ENCODE assay signal across 21 mouse cellular contexts in the genomic region with DNA sequence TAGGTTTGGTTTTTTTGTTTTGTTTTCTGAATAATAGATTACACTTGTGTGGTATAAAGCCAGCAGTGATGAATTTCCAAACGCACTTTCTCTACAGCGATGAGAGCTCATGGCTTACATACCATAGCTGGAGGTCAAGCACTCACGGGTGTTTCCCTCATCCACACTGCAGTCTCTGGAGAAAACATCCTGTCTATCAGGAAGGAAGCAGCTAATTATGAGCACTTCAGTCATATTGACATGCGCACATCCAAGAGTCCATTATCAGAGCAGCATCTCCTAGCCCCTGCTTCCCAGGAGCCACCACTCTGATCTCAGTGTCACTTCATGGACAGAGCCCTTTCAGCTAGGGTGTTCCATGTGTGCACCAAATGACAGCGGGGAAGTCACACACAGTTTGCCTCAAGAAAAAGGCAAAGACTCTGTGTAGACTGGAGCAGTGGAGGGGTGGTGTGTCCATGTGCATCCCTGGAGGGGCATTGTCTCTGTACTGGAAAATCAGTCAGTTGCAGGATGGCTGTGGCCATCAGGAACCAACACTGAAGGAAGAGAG. TPM values are rescaled to one million over a fixed set of nuclear protein-coding genes. Genes with fewer than 3 reads are reported as not detected.
DNase-seq lines count a peak whose midpoint lies in the region; ATAC-seq and TF ChIP-seq lines count a peak whose summit lies in the region.
"Had no signal": no experiment of that assay in that cellular context is flagged by ENCODE, and none has a peak within 500 bp of the region (broad histone marks: within the 10 kb centered on the region; RNA-seq: fewer than 3 reads in every experiment).

No protein-coding gene starts in this region.

- H3K9me3 ChIP-seq in liver, embryonic 11.5 days (ENCODE audit: control insufficient read depth, low read length) = no peaks in the 10 kb centered on the region
- no peaks in the 10 kb centered on the region for H3K9me3 ChIP-seq in lung, embryonic 16.5 days (ENCODE audit: control insufficient read depth, low read length)
- H3K9me3 ChIP-seq: embryonic facial prominence, embryonic 12.5 days; forebrain, embryonic 12.5 days; heart, embryonic 10.5 days; hindbrain, embryonic 13.5 days had no signal

- peak overlapping the region; percentile 4; the same call in 1 of the 2 replicates for H3K27ac ChIP-seq in liver, adult 2 months (replicated peaks; ENCODE audit: insufficient read depth, low read depth, low read length)
- no peak overlapping the region for H3K27ac ChIP-seq in liver, embryonic 11.5 days (ENCODE audit: low read depth, low read length)
- H3K27ac ChIP-seq in lung, embryonic 16.5 days (ENCODE audit: low read length) = peak overlapping the region; percentile 65
- H3K27ac ChIP-seq in testis, adult 2 months (ENCODE audit: control insufficient read depth, insufficient read depth, low read depth, low read length) = peak overlapping the region; percentile 81
- H3K27ac ChIP-seq: embryonic facial prominence, embryonic 12.5 days; forebrain, embryonic 12.5 days; heart, embryonic 10.5 days; hindbrain, embryonic 13.5 days had no signal

- H3K4me3 ChIP-seq in liver, adult 2 months (ENCODE audit: insufficient read depth, low read depth, low read length) = no peak overlapping the region
- no peak overlapping the region for H3K4me3 ChIP-seq in liver, embryonic 11.5 days (ENCODE audit: low read depth, low read length)
- no peak overlapping the region for H3K4me3 ChIP-seq in lung, embryonic 16.5 days (ENCODE audit: low read length)
- no peak overlapping the region for H3K4me3 ChIP-seq in testis, adult 2 months (ENCODE audit: control insufficient read depth, low read depth, low read length)
- H3K4me3 ChIP-seq: embryonic facial prominence, embryonic 12.5 days; forebrain, embryonic 12.5 days; heart, embryonic 10.5 days; hindbrain, embryonic 13.5 days had no signal

- no peak overlapping the region for H3K4me2 ChIP-seq in liver, embryonic 11.5 days
- H3K4me2 ChIP-seq in lung, embryonic 16.5 days (ENCODE audit: low read depth, low read length) = no peak overlapping the region
- H3K4me2 ChIP-seq: embryonic facial prominence, embryonic 12.5 days; forebrain, embryonic 12.5 days; hindbrain, embryonic 13.5 days had no signal

- H3K27me3 ChIP-seq in liver, adult 2 months (ENCODE audit: control insufficient read depth, insufficient read depth, low read length) = no peaks in the 10 kb centered on the region
- H3K27me3 ChIP-seq in liver, embryonic 11.5 days (replicated peaks; ENCODE audit: control insufficient read depth, insufficient read depth, low read length) = no peaks in the 10 kb centered on the region
- H3K27me3 ChIP-seq in lung, embryonic 16.5 days (ENCODE audit: control insufficient read depth, insufficient read depth, low read depth, low read length) = no peaks in the 10 kb centered on the region
- H3K27me3 ChIP-seq in testis, adult 2 months (ENCODE audit: control insufficient read depth, insufficient read depth, low read length) = no peaks in the 10 kb centered on the region
- H3K27me3 ChIP-seq: CH12.LX; embryonic facial prominence, embryonic 12.5 days; forebrain, embryonic 12.5 days; hindbrain, embryonic 13.5 days; Patski had no signal

- no peak for ATAC-seq in liver, embryonic 11.5 days (replicated peaks; ENCODE audit: low FRiP score)
- ATAC-seq in lung, embryonic 16.5 days (ENCODE audit: low read depth) = peak; percentile 64
- ATAC-seq: activated CD4-positive, CD25-positive, alpha-beta regulatory T cell, adult 4 months; forebrain, postnatal 0 days; Patski had no signal

- peaks cover 15% of the 10 kb centered on the region for H3K36me3 ChIP-seq in liver, adult 2 months (ENCODE audit: control insufficient read depth, insufficient read depth, low read length)
- H3K36me3 ChIP-seq in liver, embryonic 11.5 days (ENCODE audit: control insufficient read depth, insufficient read depth, low read length) = peaks cover 14% of the 10 kb centered on the region
- H3K36me3 ChIP-seq in lung, embryonic 16.5 days (ENCODE audit: control insufficient read depth, insufficient read depth, low read length) = peaks cover 30% of the 10 kb centered on the region
- no peaks in the 10 kb centered on the region for H3K36me3 ChIP-seq in testis, adult 2 months (ENCODE audit: control insufficient read depth, insufficient read depth, low read length)

- no peak for TF ChIP-seq POLR2A in liver, adult 2 months (IDR thresholded peaks at IDR 0.05; ENCODE audit: extremely low read depth, insufficient read depth, low read length)
- TF ChIP-seq POLR2A in testis, adult 2 months (IDR thresholded peaks at IDR 0.05; ENCODE audit: control insufficient read depth, low read depth, low read length) = no peak

- 72% methylated on average over 5 of the region's 5 CpGs for WGBS in liver, adult 2 months
- WGBS in liver, embryonic 11.5 days = 86% methylated on average over 5 of the region's 5 CpGs
- WGBS in lung, embryonic 16.5 days = 68% methylated on average over 5 of the region's 5 CpGs

- H3K9ac ChIP-seq in liver, adult 2 months (ENCODE audit: low read depth, low read length) = no peak overlapping the region
- H3K9ac ChIP-seq in liver, embryonic 11.5 days (ENCODE audit: low read depth, low read length) = no peak overlapping the region
- H3K9ac ChIP-seq in lung, embryonic 16.5 days (ENCODE audit: low read length) = no peak overlapping the region
- H3K9ac ChIP-seq: embryonic facial prominence, embryonic 12.5 days; forebrain, embryonic 12.5 days; forebrain, postnatal 0 days; hindbrain, embryonic 13.5 days had no signal

- no peaks in the 10 kb centered on the region for H3K79me2 ChIP-seq in liver, adult 2 months (ENCODE audit: control insufficient read depth, insufficient read depth, low read length)

- no peaks in the 10 kb centered on the region for H3K4me1 ChIP-seq in liver, adult 2 months (ENCODE audit: control insufficient read depth, insufficient read depth, low read length)
- H3K4me1 ChIP-seq in liver, embryonic 11.5 days (replicated peaks; ENCODE audit: control insufficient read depth, insufficient read depth, low read length) = no peaks in the 10 kb centered on the region
- H3K4me1 ChIP-seq in lung, embryonic 16.5 days (replicated peaks; ENCODE audit: control insufficient read depth, insufficient read depth, low read length) = no peaks in the 10 kb centered on the region
- peaks cover 5% of the 10 kb centered on the region; the same call in 1 of the 2 replicates for H3K4me1 ChIP-seq in testis, adult 2 months (ENCODE audit: control insufficient read depth, insufficient read depth, low read length)
- H3K4me1 ChIP-seq: embryonic facial prominence, embryonic 12.5 days; forebrain, embryonic 12.5 days; heart, embryonic 10.5 days; hindbrain, embryonic 13.5 days had no signal

- no peak for TF ChIP-seq CTCF in liver, adult 2 months (IDR thresholded peaks at IDR 0.05; ENCODE audit: low read depth, low read length)
- TF ChIP-seq CTCF in testis, adult 2 months (IDR thresholded peaks at IDR 0.05; ENCODE audit: control insufficient read depth, insufficient read depth, insufficient replicate concordance, low read depth, low read length) = no peak

- DNase-seq in liver, adult 2 months (ENCODE audit: extremely low read depth, low read depth, low spot score) = no peak
- no peak for DNase-seq in liver, embryonic 11.5 days (ENCODE audit: low spot score)
- no peak for DNase-seq in lung, postnatal 25 days (ENCODE audit: low spot score)
- no peak for DNase-seq in testis, postnatal 14 days (ENCODE audit: low spot score)
- DNase-seq in layer of hippocampus, postnatal 14 days (ENCODE audit: low spot score in 2 of 2) = no peak
- DNase-seq: adrenal gland, postnatal 14 days; cerebellum, adult 11-12 months; cerebellum, adult 9-10 months; cerebellum, postnatal 25 days; forebrain, postnatal 0 days; gastrocnemius, postnatal 14 days; heart, postnatal 14 days had no signal

RNA-seq across cellular contexts. Expression of a gene that starts 29.2 kb away (rescaled TPM):
- 3.8 and 5.3 TPM in 2 replicates for total RNA-seq in liver, adult 2 months (2014; rRNA removed)
- 1.6 and 1.9 TPM in 2 replicates for polyA plus RNA-seq in liver, adult 2 months (2012; rRNA removed)
- 12.4 and 15.9 TPM in 2 replicates for polyA plus RNA-seq in liver, embryonic 11.5 days (2014; fragmentation: Nextera tagmentation; extraction: Ambion mirVana)
- 16.7 and 20.4 TPM in 2 replicates for polyA plus RNA-seq in lung, embryonic 16.5 days (2015; fragmentation: Nextera tagmentation; extraction: Ambion mirVana)
- 16.2 and 16.6 TPM in 2 replicates for polyA plus RNA-seq in testis, adult 2 months (2012; rRNA removed)
- total RNA-seq in layer of hippocampus, postnatal 14 days (2021) = 10 to 100 TPM; 30.2 to 34.9 TPM

RNA-seq across cellular contexts. Expression of a gene that starts 53.7 kb away (rescaled TPM):
- not detected in 2 replicates for total RNA-seq in liver, adult 2 months (2014; rRNA removed)
- polyA plus RNA-seq in liver, adult 2 months (2012; rRNA removed) = not detected in 2 replicates
- 0.11 TPM in 1 of 2 replicates, not detected in the other for polyA plus RNA-seq in liver, embryonic 11.5 days (2014; fragmentation: Nextera tagmentation; extraction: Ambion mirVana)
- polyA plus RNA-seq in lung, embryonic 16.5 days (2015; fragmentation: Nextera tagmentation; extraction: Ambion mirVana) = 0.13 TPM in 1 of 2 replicates, not detected in the other
- polyA plus RNA-seq in testis, adult 2 months (2012; rRNA removed) = 0.17 and 0.99 TPM in 2 replicates
- under 1 TPM in 1 of 2 experiments, not detected in 1; 0.23 TPM for total RNA-seq in layer of hippocampus, postnatal 14 days (2021)
- total RNA-seq: forebrain, postnatal 0 days had no signal
- polyA plus RNA-seq: activated CD4-positive, CD25-positive, alpha-beta regulatory T cell, adult 4 months; forebrain, embryonic 12.5 days; forebrain, postnatal 0 days had no signal
